Mouse (Mus musculus): ENCODE results near the gene Ldhc. TPM values are rescaled to one million over a fixed set of nuclear protein-coding genes. Genes with fewer than 3 reads are reported as not detected.
"Not testable (repeated sequence)": the region's sequence is repeated elsewhere in the genome, so short reads cannot be mapped to it uniquely, and the experiment has no call there.

Ldhc gene
- polyA plus RNA-seq, 1 experiment from 2014 or later: not detected

DNA sequence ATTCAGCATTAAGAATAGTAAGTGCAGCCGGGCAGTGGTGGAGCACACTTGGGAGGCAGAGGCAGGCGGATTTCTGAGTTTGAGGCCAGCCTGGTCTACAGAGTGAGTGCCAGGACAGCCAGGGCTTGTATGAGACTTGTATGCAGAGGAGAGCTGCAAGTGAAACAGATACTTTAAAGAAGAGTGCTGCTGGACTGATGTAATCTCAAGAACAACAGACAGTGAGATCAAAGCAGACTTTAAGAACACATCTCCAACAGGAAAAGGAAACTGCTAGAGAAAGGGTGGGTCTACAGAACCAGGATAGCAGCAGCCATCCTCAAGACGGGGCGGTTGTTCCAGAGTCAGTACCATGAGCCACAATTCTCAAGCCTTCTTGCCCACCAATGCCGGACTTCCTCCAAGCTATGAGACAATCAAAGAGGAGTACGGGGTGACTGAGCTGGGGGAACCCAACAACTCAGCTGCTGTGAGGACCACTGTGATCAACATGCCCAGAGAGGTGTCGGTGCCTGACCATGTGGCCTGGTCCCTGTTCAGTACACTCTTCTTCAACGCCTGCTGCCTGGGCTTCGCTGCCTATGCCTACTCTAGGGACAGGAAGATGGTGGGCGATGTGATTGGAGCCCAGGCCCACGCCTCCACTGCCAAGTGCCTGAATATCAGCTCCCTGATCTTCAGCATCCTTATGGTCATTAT is 28.7 kb upstream of the Ldhc start:
- ATAC-seq (ENCODE audit: insufficient number of reproducible peaks, insufficient read depth, low FRiP score, low read depth); H3K9ac ChIP-seq (replicated peaks; ENCODE audit: low read depth, low read length); H3K4me2 ChIP-seq (replicated peaks; ENCODE audit: low read depth, low read length); H3K36me3 ChIP-seq (ENCODE audit: control insufficient read depth, insufficient read depth, low read length); H3K4me3 ChIP-seq (ENCODE audit: low read depth, low read length); H3K4me1 ChIP-seq (ENCODE audit: control insufficient read depth, insufficient read depth, low read length); H3K27me3 ChIP-seq (ENCODE audit: control insufficient read depth, insufficient read depth, low read length); H3K9me3 ChIP-seq (ENCODE audit: control insufficient read depth, low read depth, low read length); H3K27ac ChIP-seq (ENCODE audit: low read length): not testable (repeated sequence)
- WGBS: 91% methylated on average over 11 of the region's 11 CpGs

DNA sequence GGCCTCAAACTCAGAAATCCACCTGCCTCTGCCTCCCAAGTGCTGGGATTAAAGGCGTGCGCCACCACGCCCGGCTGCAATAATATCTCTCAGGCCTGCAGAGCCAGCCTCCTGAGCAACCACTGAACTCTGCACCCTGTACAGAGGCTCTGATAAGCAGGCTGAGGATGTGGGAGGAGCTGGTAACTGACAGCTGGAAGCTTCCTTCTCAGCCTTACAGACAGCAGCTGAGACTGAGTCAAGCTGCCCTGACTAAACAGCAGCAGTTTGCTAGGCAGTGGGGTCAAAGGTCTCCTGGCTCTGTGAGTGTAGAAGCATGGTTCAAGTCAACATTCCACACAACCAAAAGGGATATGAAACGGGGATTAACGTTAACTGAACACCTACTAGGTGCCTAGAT is 27.7 kb upstream of the Ldhc start:
- H3K4me1 ChIP-seq (ENCODE audit: control insufficient read depth, insufficient read depth, low read length): peaks cover 5% of the 10 kb centered on the region; the same call in 1 of the 2 replicates
- no peak overlapping the region for H3K9ac ChIP-seq (replicated peaks; ENCODE audit: low read depth, low read length)
- H3K36me3 ChIP-seq (ENCODE audit: control insufficient read depth, insufficient read depth, low read length): no peaks in the 10 kb centered on the region
- no peak overlapping the region for H3K27ac ChIP-seq (ENCODE audit: low read length)
- ATAC-seq (ENCODE audit: insufficient number of reproducible peaks, insufficient read depth, low FRiP score, low read depth): peak; percentile 61; the same call in 1 of the 2 replicates
- no peaks in the 10 kb centered on the region for H3K9me3 ChIP-seq (ENCODE audit: control insufficient read depth, low read depth, low read length)
- no peaks in the 10 kb centered on the region for H3K27me3 ChIP-seq (ENCODE audit: control insufficient read depth, insufficient read depth, low read length)
- WGBS: 55% methylated on average over 6 of the region's 6 CpGs
- H3K4me3 ChIP-seq (ENCODE audit: low read depth, low read length): no peak overlapping the region
- no peak overlapping the region for H3K4me2 ChIP-seq (replicated peaks; ENCODE audit: low read depth, low read length)

DNA sequence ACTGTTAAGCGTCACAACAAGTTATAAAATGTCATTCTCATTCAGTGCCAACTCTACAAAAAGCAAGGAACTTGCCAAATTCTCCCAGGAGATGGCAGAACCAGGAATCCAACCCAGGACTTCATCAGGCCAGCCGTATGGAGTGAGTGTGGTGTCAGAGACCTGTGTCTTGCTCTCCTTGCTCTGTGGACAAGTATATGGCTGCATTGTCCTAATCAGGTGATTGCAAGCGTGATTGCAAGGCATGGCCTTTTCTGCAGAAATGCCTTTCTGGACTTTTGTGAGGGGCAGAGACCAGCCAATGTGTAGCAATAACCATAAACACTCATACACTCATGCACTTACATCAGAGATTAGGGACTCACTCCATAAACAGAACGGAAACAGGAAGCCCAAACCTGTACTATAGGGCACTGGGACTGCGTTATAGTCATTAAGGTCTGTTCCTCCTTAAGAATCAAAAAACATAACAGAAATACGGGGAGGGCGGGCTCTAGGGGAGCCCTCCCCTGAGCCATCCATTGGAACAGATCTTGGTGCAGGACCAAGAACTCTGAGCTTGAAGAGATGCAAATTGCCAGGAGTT is 27.2 kb upstream of the Ldhc start:
- Histone ChIP-seq H3K27me3 (ENCODE audit: control insufficient read depth, insufficient read depth, low read length) (no peaks in the 10 kb centered on the region), H3K36me3 (ENCODE audit: control insufficient read depth, insufficient read depth, low read length) (no peaks in the 10 kb centered on the region), H3K27ac (ENCODE audit: low read length) (no peak overlapping the region), H3K9ac (replicated peaks; ENCODE audit: low read depth, low read length) (no peak overlapping the region), H3K4me3 (ENCODE audit: low read depth, low read length) (no peak overlapping the region), H3K9me3 (ENCODE audit: control insufficient read depth, low read depth, low read length) (no peaks in the 10 kb centered on the region), H3K4me1 (ENCODE audit: control insufficient read depth, insufficient read depth, low read length) (peaks cover 10% of the 10 kb centered on the region; the same call in 1 of the 2 replicates), H3K4me2 (replicated peaks; ENCODE audit: low read depth, low read length) (no peak overlapping the region)
- 82% methylated on average over 7 of the region's 7 CpGs for WGBS
- ATAC-seq (ENCODE audit: insufficient number of reproducible peaks, insufficient read depth, low FRiP score, low read depth): no peak

DNA sequence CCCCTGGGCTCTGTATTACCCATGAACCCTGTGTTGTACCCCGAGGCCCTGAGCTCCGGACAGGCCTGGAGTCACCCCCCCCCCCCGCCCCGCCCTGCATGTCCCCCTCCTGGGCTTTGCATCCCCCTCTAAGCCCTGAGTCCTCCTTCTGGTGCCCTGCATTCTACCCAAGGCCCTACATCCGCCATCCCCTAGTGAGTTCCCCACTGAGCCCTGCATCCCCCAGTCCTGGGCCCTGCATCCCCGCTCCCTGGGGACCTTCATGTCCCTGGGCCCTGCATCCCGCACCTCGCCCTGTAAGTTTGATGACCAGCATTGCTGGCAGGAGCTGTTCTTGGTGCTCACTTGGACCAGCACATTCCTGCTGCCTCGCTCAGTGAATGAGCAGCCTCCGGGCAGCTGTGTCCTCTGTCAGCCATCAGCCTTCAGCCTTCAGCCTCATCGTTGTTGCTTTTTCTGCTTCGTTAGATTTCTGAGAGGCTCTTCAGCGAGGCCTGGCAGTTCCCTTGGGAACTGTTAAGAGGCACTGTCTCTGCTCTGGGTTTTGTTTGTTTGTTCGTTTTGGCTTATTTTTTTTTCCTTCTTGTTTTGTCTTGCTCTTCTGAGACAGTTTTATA is 25.9 kb upstream of the Ldhc start:
- Histone ChIP-seq H3K27ac (ENCODE audit: low read length) (no peak overlapping the region), H3K4me1 (ENCODE audit: control insufficient read depth, insufficient read depth, low read length) (peaks cover 18% of the 10 kb centered on the region; the same call in 1 of the 2 replicates)

DNA sequence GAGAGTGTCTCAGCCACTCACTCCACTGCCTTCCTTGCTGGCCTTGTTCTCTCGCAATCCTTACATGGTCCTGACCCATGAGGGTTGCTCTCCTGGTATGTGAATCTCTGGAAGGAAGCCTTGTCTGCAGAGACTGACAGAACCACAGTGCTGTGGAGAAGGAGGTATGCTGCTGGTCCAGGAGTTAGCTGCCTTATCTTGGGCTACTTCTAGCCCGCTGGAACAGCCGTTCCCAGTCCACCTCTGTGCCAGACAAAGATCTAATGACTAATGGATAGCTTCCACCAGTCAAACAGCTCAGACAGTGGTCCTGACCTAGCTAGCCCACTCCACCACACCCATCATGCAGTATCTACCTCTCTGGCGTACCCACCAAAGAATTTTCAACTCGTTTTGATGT is 24.6 kb upstream of the Ldhc start:
- H3K4me3 ChIP-seq (ENCODE audit: low read depth, low read length): no peak overlapping the region
- WGBS: 61% methylated on average over 5 of the region's 5 CpGs

More for the DNA sequence above, 25.9 kb upstream of the Ldhc start:
- Histone ChIP-seq H3K27me3 (ENCODE audit: control insufficient read depth, insufficient read depth, low read length) (no peaks in the 10 kb centered on the region), H3K4me2 (replicated peaks; ENCODE audit: low read depth, low read length) (no peak overlapping the region), H3K9me3 (ENCODE audit: control insufficient read depth, low read depth, low read length) (no peaks in the 10 kb centered on the region), H3K36me3 (ENCODE audit: control insufficient read depth, insufficient read depth, low read length) (no peaks in the 10 kb centered on the region), H3K9ac (replicated peaks; ENCODE audit: low read depth, low read length) (no peak overlapping the region), H3K4me3 (ENCODE audit: low read depth, low read length) (no peak overlapping the region)
- no peak for ATAC-seq (ENCODE audit: insufficient number of reproducible peaks, insufficient read depth, low FRiP score, low read depth)
- WGBS: 55% methylated on average over 14 of the region's 14 CpGs

DNA sequence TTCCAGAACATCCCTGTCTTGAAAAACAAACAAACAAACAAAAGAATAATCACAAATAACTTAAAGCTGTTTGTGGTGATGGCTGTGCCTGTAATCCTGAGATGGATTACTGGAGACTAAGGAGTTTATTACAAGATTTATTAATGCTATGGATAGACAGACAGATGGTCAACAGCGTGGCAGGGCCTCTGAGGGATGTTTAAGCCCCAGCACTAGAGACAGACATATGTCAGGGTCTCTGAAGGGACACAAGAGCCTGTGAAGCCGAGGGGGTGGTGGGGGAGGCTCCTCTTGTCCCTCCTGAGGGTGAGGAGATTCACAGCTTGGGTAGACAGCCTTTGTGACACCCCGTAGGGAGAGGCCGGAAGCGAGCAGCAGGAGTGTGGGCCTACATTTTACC is 23.9 kb upstream of the Ldhc start:
- no peak overlapping the region for H3K27ac ChIP-seq (ENCODE audit: low read length)
- H3K27me3 ChIP-seq (ENCODE audit: control insufficient read depth, insufficient read depth, low read length): no peaks in the 10 kb centered on the region
- no peak overlapping the region for H3K4me3 ChIP-seq (ENCODE audit: low read depth, low read length)
- peaks cover 21% of the 10 kb centered on the region; the same call in 1 of the 2 replicates for H3K4me1 ChIP-seq (ENCODE audit: control insufficient read depth, insufficient read depth, low read length)
- H3K9ac ChIP-seq (replicated peaks; ENCODE audit: low read depth, low read length): no peak overlapping the region
- no peak overlapping the region for H3K4me2 ChIP-seq (replicated peaks; ENCODE audit: low read depth, low read length)
- no peak for ATAC-seq (ENCODE audit: insufficient number of reproducible peaks, insufficient read depth, low FRiP score, low read depth)
- H3K9me3 ChIP-seq (ENCODE audit: control insufficient read depth, low read depth, low read length): no peaks in the 10 kb centered on the region
- H3K36me3 ChIP-seq (ENCODE audit: control insufficient read depth, insufficient read depth, low read length): no peaks in the 10 kb centered on the region
- 65% methylated on average over 5 of the region's 5 CpGs for WGBS

More for the DNA sequence above, 24.6 kb upstream of the Ldhc start:
- Histone ChIP-seq H3K4me2 (replicated peaks; ENCODE audit: low read depth, low read length) (no peak overlapping the region), H3K9ac (replicated peaks; ENCODE audit: low read depth, low read length) (no peak overlapping the region), H3K4me1 (ENCODE audit: control insufficient read depth, insufficient read depth, low read length) (peaks cover 21% of the 10 kb centered on the region; the same call in 1 of the 2 replicates), H3K36me3 (ENCODE audit: control insufficient read depth, insufficient read depth, low read length) (no peaks in the 10 kb centered on the region), H3K27me3 (ENCODE audit: control insufficient read depth, insufficient read depth, low read length) (no peaks in the 10 kb centered on the region), H3K27ac (ENCODE audit: low read length) (no peak overlapping the region), H3K9me3 (ENCODE audit: control insufficient read depth, low read depth, low read length) (no peaks in the 10 kb centered on the region)
- no peak for ATAC-seq (ENCODE audit: insufficient number of reproducible peaks, insufficient read depth, low FRiP score, low read depth)

DNA sequence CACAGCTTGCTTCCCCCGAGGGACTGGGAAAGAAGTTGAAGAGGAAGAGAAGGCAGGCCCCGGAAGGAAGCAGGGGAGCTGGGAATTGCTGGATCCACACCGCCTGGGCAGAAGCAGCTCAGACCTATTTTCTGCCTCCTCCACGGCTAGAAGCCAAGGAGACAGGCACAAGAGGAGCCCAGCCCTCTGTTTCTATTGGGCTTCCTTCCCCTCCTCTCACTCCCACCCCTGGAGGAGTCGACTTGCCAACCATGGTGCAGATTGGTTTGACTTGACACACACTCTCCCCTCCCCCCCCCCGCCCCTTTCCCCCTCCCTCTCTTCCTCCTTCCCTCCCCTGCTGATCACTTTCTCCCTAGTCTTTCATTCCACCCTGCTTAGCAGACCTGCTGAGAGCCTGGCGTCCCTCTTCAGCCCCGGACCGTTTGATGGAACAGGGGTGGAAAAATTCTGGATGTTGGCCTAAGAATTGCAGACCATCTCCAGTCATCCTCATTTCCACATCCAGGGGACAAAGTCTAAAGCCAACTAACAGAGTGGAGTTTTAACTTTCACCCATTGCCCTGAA is 22.8 kb upstream of the Ldhc start:
- peaks cover 21% of the 10 kb centered on the region; the same call in 1 of the 2 replicates for H3K4me1 ChIP-seq (ENCODE audit: control insufficient read depth, insufficient read depth, low read length)
- H3K4me2 ChIP-seq (replicated peaks; ENCODE audit: low read depth, low read length): 0 out of 2 replicates have a peak overlapping the region, but pooled peaks have one; percentile 10
- no peak overlapping the region for H3K4me3 ChIP-seq (ENCODE audit: low read depth, low read length)
- H3K9me3 ChIP-seq (ENCODE audit: control insufficient read depth, low read depth, low read length): no peaks in the 10 kb centered on the region
- H3K27me3 ChIP-seq (ENCODE audit: control insufficient read depth, insufficient read depth, low read length): no peaks in the 10 kb centered on the region
- peak overlapping the region; percentile 74; the same call in 1 of the 2 replicates for H3K27ac ChIP-seq (ENCODE audit: low read length)
- H3K36me3 ChIP-seq (ENCODE audit: control insufficient read depth, insufficient read depth, low read length): no peaks in the 10 kb centered on the region
- peak; percentile 46; the same call in 1 of the 2 replicates for ATAC-seq (ENCODE audit: insufficient number of reproducible peaks, insufficient read depth, low FRiP score, low read depth)
- 3% methylated on average over 9 of the region's 9 CpGs for WGBS
- H3K9ac ChIP-seq (replicated peaks; ENCODE audit: low read depth, low read length): no peak overlapping the region

DNA sequence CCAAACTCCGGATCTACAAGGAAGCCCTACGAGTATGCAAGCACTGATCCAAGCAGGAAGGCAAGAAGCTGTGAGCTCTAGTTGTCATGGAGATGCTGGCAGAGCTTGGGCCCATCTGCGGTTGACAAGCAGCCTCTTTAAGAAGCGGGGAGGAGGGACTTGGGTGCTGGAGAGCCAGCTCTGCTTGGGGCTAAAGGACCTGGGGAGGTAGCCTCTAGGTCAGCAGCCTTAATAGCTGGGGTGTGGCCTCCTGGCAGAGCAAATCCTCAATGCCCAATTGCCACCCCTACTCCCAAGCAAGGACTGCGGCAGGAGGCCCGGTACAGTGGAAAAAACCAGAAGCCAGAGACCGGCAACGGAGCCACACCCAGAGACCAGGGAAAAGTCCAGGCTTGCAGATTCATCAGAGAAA is 22.1 kb upstream of the Ldhc start:
- Histone ChIP-seq H3K9me3 (ENCODE audit: control insufficient read depth, low read depth, low read length) (no peaks in the 10 kb centered on the region), H3K27ac (ENCODE audit: low read length) (peak overlapping the region; percentile 74; the same call in 1 of the 2 replicates), H3K4me2 (replicated peaks; ENCODE audit: low read depth, low read length) (no peak overlapping the region; the same call in 1 of the 2 replicates), H3K36me3 (ENCODE audit: control insufficient read depth, insufficient read depth, low read length) (no peaks in the 10 kb centered on the region), H3K4me1 (ENCODE audit: control insufficient read depth, insufficient read depth, low read length) (peaks cover 21% of the 10 kb centered on the region; the same call in 1 of the 2 replicates), H3K9ac (replicated peaks; ENCODE audit: low read depth, low read length) (no peak overlapping the region), H3K4me3 (ENCODE audit: low read depth, low read length) (no peak overlapping the region), H3K27me3 (ENCODE audit: control insufficient read depth, insufficient read depth, low read length) (no peaks in the 10 kb centered on the region)
- ATAC-seq (ENCODE audit: insufficient number of reproducible peaks, insufficient read depth, low FRiP score, low read depth): peak; percentile 54
- WGBS: 6% methylated on average over 8 of the region's 8 CpGs

Data from stomach, embryonic 14.5 days (tissue).